Mouse (Mus musculus) monocyte, adult 2 months (primary cell): Measurements from ENCODE around the gene Gjb4.

Experiments
- DNase-seq, 2 experiments: peaks; one replicate each; pipeline ENCODE4 v3.0.0; 2022; ENCODE audit warnings: low spot score in 2 of 2, low read depth in 1 of 2

Gene Gjb4

GRCm38 (mm10) chr4:127349560-127350300 lies 4.2 kb downstream of the Gjb4 start:
- DNase-seq, result no peak

GRCm38 (mm10) chr4:127345000-127345399 lies 8.9 kb downstream of the Gjb4 start:
- no peak for DNase-seq

DNA sequence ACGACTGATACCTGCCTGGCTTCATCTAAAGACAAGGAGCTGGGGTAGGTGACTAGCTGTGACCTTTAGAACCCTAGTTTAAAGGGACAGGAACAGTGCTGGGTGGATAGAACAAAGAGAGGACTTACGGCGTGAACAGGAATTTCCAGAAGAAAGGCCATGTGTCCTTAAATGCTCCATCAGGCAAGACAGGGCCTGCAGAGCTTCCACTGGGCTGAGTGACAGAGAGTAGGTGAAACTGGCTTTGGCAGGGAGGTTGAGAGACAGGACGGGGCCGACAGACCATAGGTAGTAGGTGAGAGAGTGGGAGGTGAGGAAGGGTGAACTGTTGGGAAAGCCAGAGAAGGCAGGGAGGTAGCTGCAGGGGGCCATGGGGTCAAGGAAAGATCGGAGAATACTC lies 12.5 kb downstream of the Gjb4 start:
- no peak for DNase-seq

DNA sequence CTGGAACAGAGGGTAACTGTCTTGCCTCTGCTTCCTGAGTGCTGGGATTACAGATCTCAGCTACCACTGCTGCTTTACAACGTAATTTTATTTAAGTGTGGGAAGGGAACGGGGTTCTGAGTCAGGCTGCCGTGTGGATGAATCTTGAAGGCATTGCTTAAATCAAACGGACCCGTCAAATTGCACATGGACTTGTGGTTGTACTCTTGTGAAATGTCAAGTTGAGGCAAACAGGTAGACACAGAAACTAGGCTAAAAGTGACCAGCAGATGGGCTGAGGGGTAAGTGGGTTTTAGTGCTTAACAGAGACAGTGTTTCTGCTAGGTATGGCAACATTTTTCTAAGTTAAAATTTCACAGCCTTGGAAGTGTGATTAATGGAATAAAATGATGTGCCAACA lies 16.2 kb downstream of the Gjb4 start:
- no peak for DNase-seq

GRCm38 (mm10) chr4:127334870-127335504 lies 18.9 kb downstream of the Gjb4 start:
- DNase-seq, result no peak

- no peak for DNase-seq
These were observed 22.7 kb downstream of the Gjb4 start for GRCm38 (mm10) chr4:127331171-127331570.

DNA sequence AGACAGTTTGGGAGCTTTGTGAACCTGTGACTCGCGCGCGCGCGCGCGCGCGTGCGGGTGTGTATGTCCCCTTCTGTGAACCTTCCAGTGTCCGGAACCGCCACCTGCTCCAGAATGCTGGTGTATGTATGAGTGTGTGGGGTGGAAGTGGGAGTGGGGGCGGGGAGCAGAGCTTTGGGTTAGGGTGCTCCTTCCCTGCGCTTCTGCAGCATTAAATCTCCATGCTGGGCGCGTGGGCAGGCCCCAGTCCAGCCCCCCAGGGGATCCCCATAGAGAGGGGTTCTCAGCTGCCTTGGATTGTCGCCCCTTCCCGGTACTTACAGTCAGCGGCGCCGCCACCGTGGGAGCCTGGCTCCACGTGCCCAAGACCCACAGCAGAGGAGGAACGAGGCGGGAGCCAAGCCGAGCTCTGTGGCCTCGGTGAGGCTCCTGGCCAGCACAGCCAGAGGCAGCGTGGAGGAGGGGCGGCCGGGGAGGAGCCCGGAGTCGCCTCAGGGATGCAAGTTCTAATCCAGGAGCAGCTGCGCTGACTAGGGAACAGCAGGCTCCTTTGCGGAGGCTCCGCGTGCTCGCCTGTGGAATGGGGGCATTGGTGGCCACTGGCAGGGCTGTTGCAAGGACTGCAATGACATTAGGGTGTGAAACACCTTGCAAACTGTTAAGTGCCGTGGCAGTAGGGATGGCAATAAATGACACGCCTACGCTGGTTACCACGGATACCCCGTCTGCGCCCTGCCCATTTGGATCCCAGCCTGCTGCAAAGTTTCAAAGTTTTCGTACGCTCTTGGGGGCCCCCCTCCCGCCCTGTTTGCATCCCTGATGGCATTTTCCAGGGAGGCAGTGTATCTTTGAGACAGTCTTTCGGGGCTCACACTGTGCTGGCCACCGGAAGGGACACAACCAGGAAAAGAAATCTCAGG lies 23.4 kb downstream of the Gjb4 start, which contains the start of gene Gjb3:
Gene Gjb3 (minus strand): TSS at position 664 of the 920 bp plus-strand sequence.
- DNase-seq, result no peak

- no peak for DNase-seq
These were observed 24.1 kb downstream of the Gjb4 start for GRCm38 (mm10) chr4:127329751-127330150.

- no peak for DNase-seq
These were observed 24.8 kb downstream of the Gjb4 start for GRCm38 (mm10) chr4:127329046-127329445.

- no peak for DNase-seq
These were observed 25.5 kb downstream of the Gjb4 start for GRCm38 (mm10) chr4:127328378-127328777.

GRCm38 (mm10) chr4:127327749-127328148 lies 26.1 kb downstream of the Gjb4 start:
- DNase-seq, result no peak

GRCm38 (mm10) chr4:127327258-127327657 lies 26.6 kb downstream of the Gjb4 start:
- no peak for DNase-seq

DNA sequence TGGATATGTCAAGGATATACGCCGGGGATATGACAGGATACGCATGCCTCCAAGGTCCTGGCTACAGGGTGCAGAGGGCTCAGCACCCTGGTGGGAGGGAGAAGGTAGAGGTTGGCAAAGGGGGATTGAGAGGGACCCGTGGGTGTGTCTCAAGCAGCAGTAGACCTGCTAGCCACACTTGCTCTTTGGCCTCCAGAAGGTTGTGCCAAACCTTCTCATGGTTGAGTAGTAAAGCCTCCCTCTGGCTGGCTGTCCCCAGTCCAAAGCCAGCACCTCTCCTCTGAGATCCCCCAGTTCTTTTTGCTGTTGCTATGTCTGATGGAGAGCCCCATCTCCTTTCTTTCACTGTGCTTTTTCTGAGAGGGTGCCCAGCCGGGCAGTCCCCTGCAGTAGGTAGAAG lies 28.6 kb downstream of the Gjb4 start:
- no peak for DNase-seq

GRCm38 (mm10) chr4:127324759-127325158 lies 29.1 kb downstream of the Gjb4 start:
- DNase-seq, result peak in 1 of 2 experiments; percentile 24

- no peak for DNase-seq
These were observed 29.6 kb downstream of the Gjb4 start for GRCm38 (mm10) chr4:127324296-127324695.

GRCm38 (mm10) chr4:127323651-127324050 lies 30.2 kb downstream of the Gjb4 start:
- no peak for DNase-seq

- peak in 1 of 2 experiments; percentile 22 for DNase-seq
These were observed 34.3 kb downstream of the Gjb4 start for GRCm38 (mm10) chr4:127319613-127320012.

GRCm38 (mm10) chr4:127317143-127317542 lies 36.7 kb downstream of the Gjb4 start:
- no peak for DNase-seq

- no peak for DNase-seq
These were observed 38.1 kb downstream of the Gjb4 start for GRCm38 (mm10) chr4:127315753-127316152.

DNA sequence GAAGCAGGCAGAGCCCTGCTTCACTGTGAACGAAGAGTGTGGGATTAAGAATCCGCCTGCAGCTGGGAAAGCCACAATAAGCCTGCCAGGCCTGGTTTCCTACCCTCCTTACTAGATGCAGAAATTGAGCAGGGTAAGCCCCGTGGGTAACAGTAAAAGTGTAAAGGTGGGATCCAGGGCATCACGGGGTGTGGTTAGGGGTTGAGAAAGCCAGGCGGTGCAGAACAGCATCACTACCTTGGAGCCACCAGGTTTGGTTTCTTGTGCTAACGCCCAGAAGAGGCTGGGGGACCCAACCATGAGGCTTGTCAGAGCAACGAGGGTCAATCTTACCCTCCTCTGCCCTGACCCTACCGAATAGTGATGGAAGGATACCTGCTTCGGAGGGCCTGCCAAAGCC lies 39.3 kb downstream of the Gjb4 start:
- no peak for DNase-seq

- DNase-seq, result no peak
These were observed 40.0 kb downstream of the Gjb4 start, which contains the start of gene Gja4 for GRCm38 (mm10) chr4:127313861-127314260. TSS of gene Gja4 (minus strand) at chr4:127314039.

GRCm38 (mm10) chr4:127312349-127312748 lies 41.5 kb downstream of the Gjb4 start:
- no peak for DNase-seq
